Mouse (Mus musculus): ENCODE data around the gene Rslcan18.

DNA sequence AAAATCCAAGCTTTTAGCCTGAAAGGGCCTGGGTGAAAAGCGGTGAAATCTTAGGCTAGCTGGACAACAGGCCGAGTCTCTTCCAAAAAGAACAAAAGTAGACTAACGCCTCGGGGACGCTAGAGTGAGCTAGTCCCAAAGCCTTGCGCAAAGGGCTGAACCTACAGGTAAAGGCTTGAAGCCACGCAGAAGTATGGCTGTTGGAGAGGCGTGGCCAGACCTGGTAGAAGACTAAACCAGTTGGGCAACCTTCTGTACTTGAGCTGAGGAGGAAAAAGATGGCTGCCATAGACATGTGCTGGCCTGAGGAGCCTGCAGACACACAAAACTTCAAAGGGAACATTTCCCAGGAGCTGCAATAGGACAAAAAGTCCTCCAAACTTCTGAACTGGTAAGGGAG lies 50.7 kb downstream of the Rslcan18 start:
- no peak for TF ChIP-seq EP300 (IDR thresholded peaks at IDR 0.05; ENCODE audit: low read depth)
- no peak for TF ChIP-seq CTCF (IDR thresholded peaks at IDR 0.05; ENCODE audit: low read depth)
